Mouse (Mus musculus): ENCODE data around the gene Raph1.

- TF ChIP-seq POLR2A (IDR thresholded peaks at IDR 0.05; ENCODE audit: insufficient read depth, low read depth, low read length) (no peak), CTCF (IDR thresholded peaks at IDR 0.05) (no peak), EP300 (IDR thresholded peaks at IDR 0.05; ENCODE audit: insufficient read depth, low read depth, low read length) (no peak)
These were observed 23.2 kb downstream of the Raph1 start for GRCm38 (mm10) chr1:60543681-60544080.
